Mouse (Mus musculus) heart, embryonic 15.5 days (tissue): ENCODE results near the gene Scd4. TPM values are rescaled to one million over a fixed set of nuclear protein-coding genes. Genes with fewer than 3 reads are reported as not detected.

Experiments
- ATAC-seq: fragments of 200-750 bp; cut with Nextera tagmentation; replicated peaks from 2 replicates; pipeline ENCODE4 v1.8.0; 2017; ENCODE audit warnings: low read depth, moderate TSS enrichment; ENCODE audit not compliant: insufficient number of reproducible peaks, insufficient read depth, low FRiP score
- H3K27ac ChIP-seq: fragments of 300-500 bp; sonication (generic); 2 replicates; pipeline ENCODE4 v1.5.1; 2015; ENCODE audit warnings: mild to moderate bottlenecking, inconsistent platforms
- H3K27me3 ChIP-seq: fragments of 300-500 bp; sonication (generic); 2 replicates; pipeline ENCODE4 v1.6.1; 2015; ENCODE audit warnings: inconsistent platforms
- H3K36me3 ChIP-seq: fragments of 300-500 bp; sonication (generic); 2 replicates; pipeline ENCODE4 v1.6.1; 2015; ENCODE audit warnings: mild to moderate bottlenecking, inconsistent platforms
- H3K4me1 ChIP-seq: fragments of 300-500 bp; sonication (generic); replicated peaks from 2 replicates; pipeline ENCODE4 v1.6.1; 2015; ENCODE audit warnings: inconsistent platforms
- H3K4me2 ChIP-seq: fragments of 300-500 bp; sonication (generic); 2 replicates; pipeline ENCODE4 v1.6.1; 2015; ENCODE audit warnings: inconsistent platforms, mild to moderate bottlenecking, moderate library complexity
- H3K4me3 ChIP-seq: fragments of 300-500 bp; sonication (generic); 2 replicates; pipeline ENCODE4 v1.5.1; 2015; ENCODE audit warnings: mild to moderate bottlenecking, inconsistent platforms
- H3K9ac ChIP-seq: fragments of 300-500 bp; sonication (generic); 2 replicates; pipeline ENCODE4 v1.6.1; 2015; ENCODE audit warnings: mild to moderate bottlenecking, inconsistent platforms
- H3K9me3 ChIP-seq: fragments of 300-500 bp; sonication (generic); replicated peaks from 2 replicates; pipeline ENCODE4 v1.6.1; 2016; ENCODE audit warnings: inconsistent platforms
- WGBS: fragments of 180-500 bp; shearing (Covaris S2); methylation state at CpG from one replicate; pipeline ENCODE4 v1.1.7; 2015; ENCODE audit warnings: mixed read lengths; 5-methylcytosine and 5-hydroxymethylcytosine counted together
- polyA plus RNA-seq: library from polyadenylated mRNA; unstranded; fragments of >200 nt; fragmentation: Nextera tagmentation; extraction: Ambion mirVana; gene quantifications from 2 replicates; pipeline ENCODE4 v1.2.1, GENCODE M21; 2015

Gene Scd4
- polyA plus RNA-seq = 2.5 TPM in 2 replicates

GRCm38 (mm10) chr19:44332833-44333623, at the start of gene Scd4:
Gene Scd4, plus strand, starts transcription at chr19:44333092.
- H3K4me1 ChIP-seq = peaks cover 38% of the 10 kb centered on the region
- no peaks in the 10 kb centered on the region for H3K9me3 ChIP-seq
- peak within 1 kb of the TSS; percentile 84 for H3K27ac ChIP-seq
- H3K9ac ChIP-seq = no peak within 1 kb of the TSS
- no peaks in the 10 kb centered on the region for H3K27me3 ChIP-seq
- H3K4me3 ChIP-seq = no peak within 1 kb of the TSS
- peak; percentile 78 for ATAC-seq
- H3K36me3 ChIP-seq = no peaks in the 10 kb centered on the region
- WGBS = 60% methylated on average over 10 of the region's 10 CpGs
- H3K4me2 ChIP-seq = peak within 1 kb of the TSS; percentile 44

- H3K4me3 ChIP-seq = peak overlapping the region; percentile 53
- H3K27me3 ChIP-seq = no peaks in the 10 kb centered on the region
- H3K27ac ChIP-seq = peak overlapping the region; percentile 93
- 40% methylated on average over 15 of the region's 15 CpGs for WGBS
- peaks cover 60% of the 10 kb centered on the region for H3K4me1 ChIP-seq
- H3K9ac ChIP-seq = peak overlapping the region; percentile 54; the same call in 1 of the 2 replicates
- H3K9me3 ChIP-seq = no peaks in the 10 kb centered on the region
- ATAC-seq = no peak
- H3K4me2 ChIP-seq = peak overlapping the region; percentile 77
- H3K36me3 ChIP-seq = no peaks in the 10 kb centered on the region
These were observed 49.5 kb upstream of the Scd4 start for GRCm38 (mm10) chr19:44283157-44284024.

GRCm38 (mm10) chr19:44284025-44284695, 48.7 kb upstream of the Scd4 start:
- 0% methylated on average over 38 of the region's 38 CpGs for WGBS
- Histone ChIP-seq H3K4me3 (peak overlapping the region; percentile 53), H3K4me1 (peaks cover 60% of the 10 kb centered on the region), H3K27me3 (no peaks in the 10 kb centered on the region), H3K9ac (peak overlapping the region; percentile 54), H3K36me3 (no peaks in the 10 kb centered on the region), H3K9me3 (no peaks in the 10 kb centered on the region), H3K27ac (peak overlapping the region; percentile 93), H3K4me2 (peak overlapping the region; percentile 77)
- peak; percentile 98 for ATAC-seq

- WGBS = 3% methylated on average over 11 of the region's 11 CpGs
- Histone ChIP-seq H3K36me3 (no peaks in the 10 kb centered on the region), H3K27me3 (no peaks in the 10 kb centered on the region)
These were observed 48.2 kb upstream of the Scd4 start for GRCm38 (mm10) chr19:44284723-44285122.

GRCm38 (mm10) chr19:44285554-44285953, 47.3 kb upstream of the Scd4 start:
- no peak for ATAC-seq
- Histone ChIP-seq H3K4me2 (no peak overlapping the region), H3K4me3 (no peak overlapping the region), H3K36me3 (no peaks in the 10 kb centered on the region), H3K27ac (no peak overlapping the region), H3K9me3 (no peaks in the 10 kb centered on the region), H3K4me1 (peaks cover 54% of the 10 kb centered on the region), H3K9ac (no peak overlapping the region), H3K27me3 (no peaks in the 10 kb centered on the region)
- WGBS = 92% methylated on average over 8 of the region's 8 CpGs

More at GRCm38 (mm10) chr19:44284723-44285122, 48.2 kb upstream of the Scd4 start:
- H3K4me2 ChIP-seq = peak overlapping the region; percentile 77
- H3K4me3 ChIP-seq = peak overlapping the region; percentile 53
- H3K4me1 ChIP-seq = peaks cover 60% of the 10 kb centered on the region
- peak overlapping the region; percentile 93 for H3K27ac ChIP-seq
- peak; percentile 10; the same call in 1 of the 2 replicates for ATAC-seq
- H3K9me3 ChIP-seq = no peaks in the 10 kb centered on the region
- H3K9ac ChIP-seq = peak overlapping the region; percentile 54

- Histone ChIP-seq H3K27ac (peak overlapping the region; percentile 27), H3K9me3 (no peaks in the 10 kb centered on the region)
- ATAC-seq = no peak
These were observed 46.8 kb upstream of the Scd4 start for GRCm38 (mm10) chr19:44286109-44286508.

GRCm38 (mm10) chr19:44287415-44288110, 45.3 kb upstream of the Scd4 start:
- Histone ChIP-seq H3K9ac (no peak overlapping the region), H3K9me3 (no peaks in the 10 kb centered on the region), H3K4me3 (no peak overlapping the region), H3K27ac (0 out of 2 replicates have a peak overlapping the region, but pooled peaks have one; percentile 20), H3K36me3 (no peaks in the 10 kb centered on the region), H3K4me1 (peaks cover 54% of the 10 kb centered on the region), H3K27me3 (no peaks in the 10 kb centered on the region), H3K4me2 (no peak overlapping the region)
- WGBS = 49% methylated on average over 11 of the region's 11 CpGs
- no peak for ATAC-seq

More at GRCm38 (mm10) chr19:44286109-44286508, 46.8 kb upstream of the Scd4 start:
- Histone ChIP-seq H3K4me2 (no peak overlapping the region), H3K4me3 (no peak overlapping the region), H3K36me3 (no peaks in the 10 kb centered on the region), H3K27me3 (no peaks in the 10 kb centered on the region), H3K9ac (no peak overlapping the region), H3K4me1 (peaks cover 49% of the 10 kb centered on the region)
- 43% methylated on average over 2 of the region's 2 CpGs for WGBS

GRCm38 (mm10) chr19:44292083-44292482, 40.8 kb upstream of the Scd4 start:
- H3K27ac ChIP-seq = peak overlapping the region; percentile 99
- peaks cover 52% of the 10 kb centered on the region for H3K4me1 ChIP-seq
- H3K27me3 ChIP-seq = no peaks in the 10 kb centered on the region
- peak overlapping the region; percentile 94 for H3K4me2 ChIP-seq
- ATAC-seq = no peak
- H3K9ac ChIP-seq = 0 out of 2 replicates have a peak overlapping the region, but pooled peaks have one; percentile 63
- H3K4me3 ChIP-seq = no peak overlapping the region
- 84% methylated on average over 2 of the region's 2 CpGs for WGBS
- peaks cover 8% of the 10 kb centered on the region; the same call in 1 of the 2 replicates for H3K36me3 ChIP-seq
- H3K9me3 ChIP-seq = no peaks in the 10 kb centered on the region

GRCm38 (mm10) chr19:44292483-44292882, 40.4 kb upstream of the Scd4 start:
- peak overlapping the region; percentile 99 for H3K27ac ChIP-seq
- peaks cover 53% of the 10 kb centered on the region for H3K4me1 ChIP-seq
- H3K36me3 ChIP-seq = peaks cover 8% of the 10 kb centered on the region; the same call in 1 of the 2 replicates
- peak overlapping the region; percentile 80 for H3K4me3 ChIP-seq
- no peaks in the 10 kb centered on the region for H3K9me3 ChIP-seq
- no peaks in the 10 kb centered on the region for H3K27me3 ChIP-seq
- no peak for ATAC-seq
- H3K4me2 ChIP-seq = peak overlapping the region; percentile 94
- H3K9ac ChIP-seq = peak overlapping the region; percentile 63
- WGBS = 49% methylated on average over 3 of the region's 3 CpGs

- Histone ChIP-seq H3K9ac (peak within 1 kb of the TSS; percentile 84), H3K36me3 (peaks cover 12% of the 10 kb centered on the region), H3K27ac (peak within 1 kb of the TSS; percentile 99), H3K4me2 (peak within 1 kb of the TSS; percentile 94), H3K4me1 (peaks cover 54% of the 10 kb centered on the region), H3K9me3 (no peaks in the 10 kb centered on the region), H3K27me3 (no peaks in the 10 kb centered on the region), H3K4me3 (peak within 1 kb of the TSS; percentile 80)
- ATAC-seq = peak; percentile 26
- WGBS = 2% methylated on average over 21 of the region's 21 CpGs
These were observed 39.7 kb upstream of the Scd4 start, which contains the start of gene Scd2 for GRCm38 (mm10) chr19:44292941-44293768. Gene Scd2, plus strand, starts transcription at chr19:44293674.
